Mouse (Mus musculus) testis, postnatal 14 days (tissue): Measurements from ENCODE around the gene Defb7.

Experiments
- DNase-seq: peaks from one replicate; pipeline ENCODE4 v3.0.0; 2021; ENCODE audit warnings: low spot score

The Defb7 gene

GRCm38 (mm10) chr8:19494797-19495196 lies at the start of gene Defb7:
Gene Defb7, plus strand, starts transcription at chr8:19495097.
- DNase-seq: no peak

GRCm38 (mm10) chr8:19446378-19446777 lies 48.5 kb upstream of the Defb7 start:
- no peak for DNase-seq

- DNase-seq: no peak
These were observed 33.5 kb upstream of the Defb7 start for GRCm38 (mm10) chr8:19461355-19461754.

- DNase-seq: no peak
These were observed 25.9 kb upstream of the Defb7 start for GRCm38 (mm10) chr8:19469026-19469425.

GRCm38 (mm10) chr8:19500524-19500923 lies 5.6 kb downstream of the Defb7 start:
- DNase-seq: no peak

GRCm38 (mm10) chr8:19535195-19535829 lies 40.4 kb downstream of the Defb7 start:
- DNase-seq: no peak

GRCm38 (mm10) chr8:19540376-19540775 lies 45.5 kb downstream of the Defb7 start:
- DNase-seq: no peak
